Mouse (Mus musculus): ENCODE data around the gene Agt. TPM values are rescaled to one million over a fixed set of nuclear protein-coding genes. Genes with fewer than 3 reads are reported as not detected.

Gene Agt
- polyA plus RNA-seq, 1 experiment from 2014 or later: 10.9 TPM

Other genes starting within 250 kb of the Agt start
- gene Pgbd5, start 130.0 kb downstream of the Agt start, polyA plus RNA-seq (2015; fragmentation: Nextera tagmentation; extraction: Ambion mirVana): 12.8 and 13.6 TPM in 2 replicates
- 30.3 and 34.5 TPM in 2 replicates for gene Cog2, start 48.9 kb downstream of the Agt start, polyA plus RNA-seq (2015; fragmentation: Nextera tagmentation; extraction: Ambion mirVana)
- 0.15 and 0.34 TPM in 2 replicates for gene Capn9, start 6.4 kb upstream of the Agt start, polyA plus RNA-seq (2015; fragmentation: Nextera tagmentation; extraction: Ambion mirVana)
- gene 2310022B05Rik, start 93.7 kb upstream of the Agt start, polyA plus RNA-seq (2015; fragmentation: Nextera tagmentation; extraction: Ambion mirVana): 17.0 and 23.2 TPM in 2 replicates
- 61.6 and 62.4 TPM in 2 replicates for gene Ttc13, start 152.3 kb upstream of the Agt start, polyA plus RNA-seq (2015; fragmentation: Nextera tagmentation; extraction: Ambion mirVana)
- 32.1 and 33.6 TPM in 2 replicates for gene Arv1, start 152.4 kb upstream of the Agt start, polyA plus RNA-seq (2015; fragmentation: Nextera tagmentation; extraction: Ambion mirVana)
- 0.90 and 1.9 TPM in 2 replicates for gene Fam89a, start 182.1 kb upstream of the Agt start, polyA plus RNA-seq (2015; fragmentation: Nextera tagmentation; extraction: Ambion mirVana)
- 25.9 and 27.0 TPM in 2 replicates for gene Trim67, start 223.4 kb upstream of the Agt start, polyA plus RNA-seq (2015; fragmentation: Nextera tagmentation; extraction: Ambion mirVana)